Mouse (Mus musculus): ENCODE data around the gene Fam185a.

- peak; percentile 72 for TF ChIP-seq CTCF (IDR thresholded peaks at IDR 0.05)
- TF ChIP-seq EP300 (IDR thresholded peaks at IDR 0.05) = no peak
Measured at GRCm38 (mm10) chr5:21434148-21434929, 9.6 kb downstream of the Fam185a start.

Data from lung, postnatal 0 days (tissue).